Mouse (Mus musculus): ENCODE data around the gene Ccdc191. TPM values are rescaled to one million over a fixed set of nuclear protein-coding genes. Genes with fewer than 3 reads are reported as not detected.
A peak's percentile ranks its signal among the peaks of the same experiment; 100 is the strongest.

Gene Ccdc191
- polyA plus RNA-seq, 1 experiment from 2014 or later = 11.3 TPM

- no peaks in the 10 kb centered on the region for H3K9me3 ChIP-seq
- H3K9ac ChIP-seq = no peak overlapping the region
- 92% methylated on average over 3 of the region's 3 CpGs for WGBS
- ATAC-seq (ENCODE audit: low FRiP score, low read depth) = no peak
- H3K27me3 ChIP-seq (replicated peaks) = no peaks in the 10 kb centered on the region
- no peaks in the 10 kb centered on the region for H3K4me1 ChIP-seq
- no peak overlapping the region for H3K27ac ChIP-seq
- H3K4me3 ChIP-seq = no peak overlapping the region
- no peak overlapping the region for H3K4me2 ChIP-seq (replicated peaks)
- H3K36me3 ChIP-seq = no peaks in the 10 kb centered on the region
Measured at GRCm38 (mm10) chr16:43970426-43970825, 80.8 kb downstream of the Ccdc191 start.

GRCm38 (mm10) chr16:43971189-43971588 lies 81.6 kb downstream of the Ccdc191 start:
- Histone ChIP-seq H3K4me2 (replicated peaks) (no peak overlapping the region), H3K36me3 (no peaks in the 10 kb centered on the region), H3K9me3 (no peaks in the 10 kb centered on the region), H3K4me3 (no peak overlapping the region), H3K27me3 (replicated peaks) (no peaks in the 10 kb centered on the region), H3K27ac (no peak overlapping the region), H3K4me1 (no peaks in the 10 kb centered on the region), H3K9ac (no peak overlapping the region)
- WGBS = 96% methylated on average over 11 of the region's 11 CpGs
- ATAC-seq (ENCODE audit: low FRiP score, low read depth) = no peak

GRCm38 (mm10) chr16:43971741-43972140 lies 82.1 kb downstream of the Ccdc191 start:
- no peak overlapping the region for H3K27ac ChIP-seq
- WGBS = 97% methylated on average over 9 of the region's 9 CpGs
- H3K36me3 ChIP-seq = no peaks in the 10 kb centered on the region
- no peak overlapping the region for H3K4me2 ChIP-seq (replicated peaks)
- H3K27me3 ChIP-seq (replicated peaks) = no peaks in the 10 kb centered on the region
- H3K9ac ChIP-seq = no peak overlapping the region
- ATAC-seq (ENCODE audit: low FRiP score, low read depth) = no peak
- no peaks in the 10 kb centered on the region for H3K9me3 ChIP-seq
- H3K4me3 ChIP-seq = no peak overlapping the region
- no peaks in the 10 kb centered on the region for H3K4me1 ChIP-seq

GRCm38 (mm10) chr16:43972391-43972790 lies 82.8 kb downstream of the Ccdc191 start:
- WGBS = 99% methylated on average over 2 of the region's 2 CpGs
- no peaks in the 10 kb centered on the region for H3K27me3 ChIP-seq (replicated peaks)
- H3K9ac ChIP-seq = no peak overlapping the region
- no peaks in the 10 kb centered on the region for H3K36me3 ChIP-seq
- H3K9me3 ChIP-seq = no peaks in the 10 kb centered on the region
- no peak overlapping the region for H3K4me3 ChIP-seq
- H3K4me1 ChIP-seq = no peaks in the 10 kb centered on the region
- H3K27ac ChIP-seq = no peak overlapping the region
- H3K4me2 ChIP-seq (replicated peaks) = no peak overlapping the region
- no peak for ATAC-seq (ENCODE audit: low FRiP score, low read depth)

GRCm38 (mm10) chr16:43973147-43973546 lies 83.5 kb downstream of the Ccdc191 start:
- H3K4me3 ChIP-seq = no peak overlapping the region
- no peak overlapping the region for H3K27ac ChIP-seq
- WGBS = 91% methylated on average over 11 of the region's 11 CpGs
- no peaks in the 10 kb centered on the region for H3K4me1 ChIP-seq
- H3K4me2 ChIP-seq (replicated peaks) = no peak overlapping the region
- ATAC-seq (ENCODE audit: low FRiP score, low read depth) = no peak
- H3K9ac ChIP-seq = no peak overlapping the region
- no peaks in the 10 kb centered on the region for H3K27me3 ChIP-seq (replicated peaks)
- H3K36me3 ChIP-seq = no peaks in the 10 kb centered on the region
- no peaks in the 10 kb centered on the region for H3K9me3 ChIP-seq

GRCm38 (mm10) chr16:43973606-43974220 lies 84.1 kb downstream of the Ccdc191 start:
- H3K36me3 ChIP-seq = no peaks in the 10 kb centered on the region
- 90% methylated on average over 22 of the region's 22 CpGs for WGBS
- H3K4me3 ChIP-seq = no peak overlapping the region
- ATAC-seq (ENCODE audit: low FRiP score, low read depth) = no peak
- H3K27me3 ChIP-seq (replicated peaks) = no peaks in the 10 kb centered on the region
- H3K27ac ChIP-seq = no peak overlapping the region
- H3K9ac ChIP-seq = no peak overlapping the region
- no peak overlapping the region for H3K4me2 ChIP-seq (replicated peaks)
- no peaks in the 10 kb centered on the region for H3K4me1 ChIP-seq
- H3K9me3 ChIP-seq = no peaks in the 10 kb centered on the region

GRCm38 (mm10) chr16:43979010-43979327 lies 89.4 kb downstream of the Ccdc191 start:
- Histone ChIP-seq H3K36me3 (no peaks in the 10 kb centered on the region), H3K27ac (no peak overlapping the region), H3K9ac (peak overlapping the region; percentile 58; the same call in 1 of the 2 replicates), H3K4me3 (peak overlapping the region; percentile 66), H3K4me2 (replicated peaks) (peak overlapping the region; percentile 100), H3K4me1 (peaks cover 10% of the 10 kb centered on the region), H3K27me3 (replicated peaks) (peaks cover 12% of the 10 kb centered on the region), H3K9me3 (no peaks in the 10 kb centered on the region)
- ATAC-seq (ENCODE audit: low FRiP score, low read depth) = no peak
- WGBS = 17% methylated on average over 7 of the region's 7 CpGs

- under 1% methylated on average over 102 of the region's 103 CpGs for WGBS
- no peak within 1 kb of the TSS for H3K27ac ChIP-seq
- peak; percentile 83 for ATAC-seq (ENCODE audit: low FRiP score, low read depth)
Measured at GRCm38 (mm10) chr16:43979328-43980109, 89.9 kb downstream of the Ccdc191 start, which contains the start of gene Zdhhc23. Gene Zdhhc23 (minus strand): TSS chr16:43979791.

GRCm38 (mm10) chr16:43980110-43980609 lies 90.6 kb downstream of the Ccdc191 start:
- Histone ChIP-seq H3K4me1 (peaks cover 10% of the 10 kb centered on the region), H3K9ac (peak overlapping the region; percentile 58), H3K36me3 (no peaks in the 10 kb centered on the region), H3K4me2 (replicated peaks) (peak overlapping the region; percentile 100), H3K9me3 (no peaks in the 10 kb centered on the region), H3K4me3 (peak overlapping the region; percentile 66), H3K27ac (no peak overlapping the region), H3K27me3 (replicated peaks) (peaks cover 12% of the 10 kb centered on the region)
- WGBS = 33% methylated on average over 9 of the region's 9 CpGs
- ATAC-seq (ENCODE audit: low FRiP score, low read depth) = no peak

More at GRCm38 (mm10) chr16:43979328-43980109, 89.9 kb downstream of the Ccdc191 start, which contains the start of gene Zdhhc23:
- peak within 1 kb of the TSS; percentile 66 for H3K4me3 ChIP-seq
- H3K36me3 ChIP-seq = no peaks in the 10 kb centered on the region
- H3K9ac ChIP-seq = peak within 1 kb of the TSS; percentile 58
- H3K27me3 ChIP-seq (replicated peaks) = peaks cover 12% of the 10 kb centered on the region
- peaks cover 10% of the 10 kb centered on the region for H3K4me1 ChIP-seq
- no peaks in the 10 kb centered on the region for H3K9me3 ChIP-seq
- peak within 1 kb of the TSS; percentile 100 for H3K4me2 ChIP-seq (replicated peaks)

GRCm38 (mm10) chr16:43986299-43986698 lies 96.7 kb downstream of the Ccdc191 start:
- Histone ChIP-seq H3K27ac (no peak overlapping the region), H3K27me3 (replicated peaks) (no peaks in the 10 kb centered on the region), H3K9me3 (no peaks in the 10 kb centered on the region), H3K36me3 (no peaks in the 10 kb centered on the region), H3K4me2 (replicated peaks) (no peak overlapping the region), H3K4me1 (no peaks in the 10 kb centered on the region), H3K9ac (no peak overlapping the region), H3K4me3 (no peak overlapping the region)
- 94% methylated on average over 4 of the region's 4 CpGs for WGBS
- no peak for ATAC-seq (ENCODE audit: low FRiP score, low read depth)

- WGBS = 85% methylated on average over 3 of the region's 3 CpGs
- H3K27me3 ChIP-seq (replicated peaks) = no peaks in the 10 kb centered on the region
- no peaks in the 10 kb centered on the region for H3K36me3 ChIP-seq
- no peaks in the 10 kb centered on the region for H3K9me3 ChIP-seq
- no peak overlapping the region for H3K4me2 ChIP-seq (replicated peaks)
- no peak overlapping the region for H3K9ac ChIP-seq
- no peaks in the 10 kb centered on the region for H3K4me1 ChIP-seq
- ATAC-seq (ENCODE audit: low FRiP score, low read depth) = no peak
- no peak overlapping the region for H3K4me3 ChIP-seq
- H3K27ac ChIP-seq = no peak overlapping the region
Measured at GRCm38 (mm10) chr16:43994623-43995022, 105.0 kb downstream of the Ccdc191 start.

GRCm38 (mm10) chr16:43999111-43999510 lies 109.5 kb downstream of the Ccdc191 start:
- Histone ChIP-seq H3K4me3 (no peak overlapping the region), H3K9ac (no peak overlapping the region), H3K27ac (no peak overlapping the region), H3K4me1 (no peaks in the 10 kb centered on the region), H3K9me3 (no peaks in the 10 kb centered on the region), H3K27me3 (replicated peaks) (no peaks in the 10 kb centered on the region), H3K4me2 (replicated peaks) (no peak overlapping the region), H3K36me3 (no peaks in the 10 kb centered on the region)
- ATAC-seq (ENCODE audit: low FRiP score, low read depth) = no peak
- WGBS = 82% methylated on average over 8 of the region's 8 CpGs

Measured in neural tube, embryonic 12.5 days (tissue).